ENCODE assay signal across 8 mouse cellular contexts in the genomic region with DNA sequence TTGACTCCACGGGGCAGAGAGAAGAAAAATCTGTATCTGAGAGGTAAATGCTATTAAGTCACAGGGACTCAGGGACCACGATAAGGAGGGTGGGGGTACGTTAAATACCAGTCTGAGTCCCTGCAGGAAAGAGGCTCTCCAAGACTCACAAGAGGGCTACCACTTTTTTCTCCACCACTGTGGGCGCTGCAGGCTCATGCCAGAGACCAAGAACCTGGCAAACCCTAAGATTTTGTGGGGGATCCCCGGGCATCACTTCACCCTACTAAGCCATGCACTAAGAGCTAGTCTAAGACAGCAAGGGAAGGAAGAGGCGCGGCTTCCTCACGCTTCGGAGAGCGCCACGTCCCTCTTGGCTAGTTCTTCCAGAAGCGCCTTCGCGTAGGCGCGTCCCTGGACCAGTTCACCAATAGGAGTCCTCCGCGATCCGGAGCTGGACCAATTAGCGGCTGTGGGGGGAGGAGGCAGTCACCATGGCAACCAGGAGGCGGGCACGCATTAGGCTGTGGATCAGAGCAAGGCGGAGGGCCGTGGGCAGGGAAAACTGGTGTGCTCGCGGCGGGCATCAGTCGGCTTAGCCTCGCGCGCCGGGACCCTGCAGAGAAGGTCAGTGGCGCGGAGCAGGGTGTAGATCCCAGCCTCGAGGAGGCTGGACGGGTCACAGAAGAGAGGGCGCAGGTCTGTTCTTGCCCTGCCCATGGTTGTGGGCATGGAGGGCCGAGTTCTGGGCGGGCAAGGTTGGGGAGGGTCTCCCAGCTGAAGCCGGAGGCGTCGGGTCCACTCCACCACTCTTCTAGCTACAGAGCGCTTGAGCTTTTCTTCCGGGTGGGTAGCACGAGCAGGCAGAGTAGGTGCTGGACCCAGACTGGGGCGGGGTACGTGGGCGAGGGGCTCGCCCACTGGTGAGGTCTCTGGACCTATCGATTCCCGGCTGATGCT. TPM values are rescaled to one million over a fixed set of nuclear protein-coding genes. Genes with fewer than 3 reads are reported as not detected.
DNase-seq lines count a peak whose midpoint lies in the region; ATAC-seq lines count a peak whose summit lies in the region.

TSS of gene Nucb2 (plus strand) at position 491 of the 939 bp plus-strand sequence.

- H3K27me3 ChIP-seq in forebrain, embryonic 14.5 days (replicated peaks; ENCODE audit: control insufficient read depth, insufficient read depth, low read length), result no peaks in the 10 kb centered on the region
- H3K27me3 ChIP-seq in neural tube, embryonic 15.5 days (replicated peaks), result no peaks in the 10 kb centered on the region

- under 1% methylated on average over 47 of the region's 51 CpGs for WGBS in forebrain, embryonic 14.5 days
- under 1% methylated on average over 51 of the region's 51 CpGs for WGBS in neural tube, embryonic 15.5 days

- H3K9ac ChIP-seq in forebrain, embryonic 14.5 days (ENCODE audit: low read length), result peak within 1 kb of the TSS; percentile 87
- H3K9ac ChIP-seq in neural tube, embryonic 15.5 days (replicated peaks), result peak within 1 kb of the TSS; percentile 91

- peak; percentile 100 for ATAC-seq in forebrain, embryonic 14.5 days
- ATAC-seq in neural tube, embryonic 15.5 days (ENCODE audit: low FRiP score), result peak; percentile 100

- no peaks in the 10 kb centered on the region for H3K36me3 ChIP-seq in forebrain, embryonic 14.5 days (ENCODE audit: control insufficient read depth, insufficient read depth, low read length)
- H3K36me3 ChIP-seq in neural tube, embryonic 15.5 days, result no peaks in the 10 kb centered on the region

- H3K4me1 ChIP-seq in forebrain, embryonic 14.5 days (ENCODE audit: control insufficient read depth, insufficient read depth, low read length), result no peaks in the 10 kb centered on the region; the same call in 1 of the 2 replicates
- peaks cover 31% of the 10 kb centered on the region for H3K4me1 ChIP-seq in neural tube, embryonic 15.5 days

- intact Hi-C loops in heart, postnatal 14 days (cut with DNase I), result loop anchor here (5.0 kb wide), 1 partner anchor 42 kb away; no protein-coding TSS in a partner anchor

- DNase-seq in ES-CJ7 (ENCODE audit: low read depth, low spot score), result peak; percentile 98
- DNase-seq in cerebellum, adult 11 months, result peak; percentile 98
- DNase-seq in forebrain, embryonic 14.5 days (ENCODE audit: low spot score), result peak; percentile 99
- peak; percentile 97 to 98 for DNase-seq in heart, postnatal 14 days
- DNase-seq in layer of hippocampus, adult 11-12 months (ENCODE audit: low spot score), result peak; percentile 100
- DNase-seq in lung, adult 18-20 months, result peak; percentile 100
- DNase-seq in testis, postnatal 14 days (ENCODE audit: low spot score), result peak; percentile 97

- H3K27ac ChIP-seq in forebrain, embryonic 14.5 days (ENCODE audit: low read depth, low read length), result peak within 1 kb of the TSS; percentile 72
- peak within 1 kb of the TSS; percentile 90 for H3K27ac ChIP-seq in neural tube, embryonic 15.5 days (replicated peaks)

- H3K4me3 ChIP-seq in forebrain, embryonic 14.5 days (ENCODE audit: low read depth, low read length), result peak within 1 kb of the TSS; percentile 61
- H3K4me3 ChIP-seq in neural tube, embryonic 15.5 days (replicated peaks), result peak within 1 kb of the TSS; percentile 79

- H3K4me2 ChIP-seq in forebrain, embryonic 14.5 days (ENCODE audit: low read length), result peak within 1 kb of the TSS; percentile 81
- peak within 1 kb of the TSS; percentile 73 for H3K4me2 ChIP-seq in neural tube, embryonic 15.5 days

- H3K9me3 ChIP-seq in forebrain, embryonic 14.5 days (replicated peaks; ENCODE audit: control insufficient read depth, low read length), result no peaks in the 10 kb centered on the region
- H3K9me3 ChIP-seq in neural tube, embryonic 15.5 days (replicated peaks), result no peaks in the 10 kb centered on the region

RNA-seq across cellular contexts. Expression of gene Nucb2, which starts in this region (rescaled TPM):
- 18.0 and 19.4 TPM in 2 replicates for polyA plus RNA-seq in forebrain, embryonic 14.5 days (2014; fragmentation: Nextera tagmentation; extraction: Ambion mirVana)
- 10 to 100 TPM in 1 of 2 experiments, 1 to 10 TPM in 1; 8.7 to 10.8 TPM for total RNA-seq in heart, postnatal 14 days (2021)
- 25.0 and 29.8 TPM in 2 replicates for polyA plus RNA-seq in neural tube, embryonic 15.5 days (2015; fragmentation: Nextera tagmentation; extraction: Ambion mirVana)

Comparison
In these comparisons a context has a peak if more than half of its experiments do, and no peak if none do; other contexts are left out.
1. Peak in every context shown above with its lines: DNase-seq, ATAC-seq, H3K4me3 ChIP-seq and H3K27ac ChIP-seq.